Mouse (Mus musculus): ENCODE results near the gene Olfr548-ps1.

GRCm38 (mm10) chr7:102499473-102499872, 41.2 kb upstream of the Olfr548-ps1 start, which contains the start of gene Olfr545:
- no peak for TF ChIP-seq CTCF (IDR thresholded peaks at IDR 0.05; ENCODE audit: low read depth, low read length)
- no peak for TF ChIP-seq POLR2A (IDR thresholded peaks at IDR 0.05; ENCODE audit: insufficient read depth, low read length)
